Mouse (Mus musculus) CH12.LX (cell line): ENCODE data around the gene Sidt2. TPM values are rescaled to one million over a fixed set of nuclear protein-coding genes. Genes with fewer than 3 reads are reported as not detected.

ENCODE experiments used
- DNase-seq: peaks from one replicate; pipeline ENCODE4 v3.0.0-alpha.2; 2013; ENCODE audit errors: extremely low read depth
- H3K27ac ChIP-seq: 2 replicates; pipeline ENCODE4 v1.5.1; 2012; ENCODE audit warnings: low read depth, mild to moderate bottlenecking, control low read depth, moderate library complexity; ENCODE audit not compliant: insufficient read depth
- H3K27me3 ChIP-seq: replicated peaks from 2 replicates; pipeline ENCODE3; 2012; ENCODE audit warnings: inconsistent platforms
- H3K36me3 ChIP-seq, 2 experiments: replicated peaks in 1 of 2; 2 replicates each; pipeline versions ENCODE3 to v1.6.1; 2012; ENCODE audit warnings: inconsistent platforms in 1 of 2, low read length in 1 of 2, mild to moderate bottlenecking in 1 of 2, mixed read lengths in 1 of 2, moderate library complexity in 1 of 2; ENCODE audit not compliant: control insufficient read depth in 1 of 2, insufficient read depth in 1 of 2
- H3K4me1 ChIP-seq, 2 experiments: 2 replicates each; pipeline ENCODE4 v1.6.1; 2012; ENCODE audit warnings: inconsistent platforms in 1 of 2, moderate library complexity in 1 of 2; ENCODE audit not compliant: insufficient read depth in 2 of 2, control insufficient read depth in 1 of 2
- H3K4me2 ChIP-seq: 2 replicates; pipeline ENCODE4 v1.6.1; 2012; ENCODE audit warnings: low read depth, mild to moderate bottlenecking, control low read depth; ENCODE audit not compliant: poor library complexity, insufficient read depth, severe bottlenecking
- H3K4me3 ChIP-seq, 3 experiments: fragments of 150-350 bp in 1 of 3; sonication (generic) in 1 of 3; replicated peaks in 1 of 3; 2 replicates each; pipeline versions ENCODE3 to v1.5.1; 2011 to 2012; ENCODE audit warnings: low read depth in 2 of 3, low read length in 2 of 3, mild to moderate bottlenecking in 2 of 3, moderate library complexity in 2 of 3, control low read depth in 1 of 3, improper control_type of control experiment in 1 of 3, inconsistent platforms in 1 of 3, mixed read lengths in 1 of 3; ENCODE audit not compliant: poor library complexity in 1 of 3
- H3K79me2 ChIP-seq: replicated peaks from 2 replicates; pipeline ENCODE4 v1.6.1; 2012; ENCODE audit warnings: mild to moderate bottlenecking, moderate library complexity; ENCODE audit not compliant: control insufficient read depth, poor library complexity, insufficient read depth, severe bottlenecking; ENCODE audit errors: extremely low read depth
- H3K9ac ChIP-seq: 2 replicates; pipeline ENCODE4 v1.6.1; 2012; ENCODE audit warnings: low read depth, mild to moderate bottlenecking, control low read depth, moderate library complexity; ENCODE audit not compliant: insufficient read depth
- H3K9me3 ChIP-seq: replicated peaks from 2 replicates; pipeline ENCODE3; 2012; ENCODE audit warnings: low read length, inconsistent platforms, mixed read lengths
- BHLHE40 ChIP-seq: IDR thresholded peaks from 2 replicates; pipeline ENCODE4 v1.6.1; 2011; ENCODE audit warnings: mild to moderate bottlenecking, low read depth, low read length, improper control_type of control experiment
- CHD1 ChIP-seq: IDR thresholded peaks from 2 replicates; pipeline ENCODE4 v1.6.1; 2012; ENCODE audit warnings: low read depth, low read length, improper control_type of control experiment, inconsistent platforms
- CHD2 ChIP-seq: IDR thresholded peaks from 2 replicates; pipeline ENCODE4 v1.6.1; 2011; ENCODE audit warnings: low read length, improper control_type of control experiment
- CTCF ChIP-seq, 2 experiments: IDR thresholded peaks in 1 of 2; conservative IDR thresholded peaks in 1 of 2; 2 replicates each; pipeline ENCODE4 v1.5.1; 2011 to 2012; ENCODE audit warnings: low read depth in 2 of 2, low read length in 2 of 2, improper control_type of control experiment in 1 of 2, inconsistent platforms in 1 of 2, mild to moderate bottlenecking in 1 of 2, moderate library complexity in 1 of 2
- EP300 ChIP-seq: IDR thresholded peaks from 2 replicates; pipeline ENCODE4 v1.6.1; 2011; ENCODE audit warnings: low read length, improper control_type of control experiment
- HCFC1 ChIP-seq: IDR thresholded peaks from 2 replicates; pipeline ENCODE4 v1.6.1; 2012; ENCODE audit warnings: low read depth, mild to moderate bottlenecking, inconsistent platforms, low read length, improper control_type of control experiment
- JUN ChIP-seq: IDR thresholded peaks from 2 replicates; pipeline ENCODE4 v1.6.1; 2011; ENCODE audit warnings: low read depth, mild to moderate bottlenecking, low read length, improper control_type of control experiment, moderate library complexity; ENCODE audit not compliant: insufficient read depth
- KAT2A ChIP-seq: IDR thresholded peaks from 2 replicates; pipeline ENCODE4 v1.6.1; 2012; ENCODE audit warnings: low read length, improper control_type of control experiment, inconsistent platforms; ENCODE audit not compliant: insufficient replicate concordance
- MAFK ChIP-seq: IDR thresholded peaks from 2 replicates; pipeline ENCODE4 v1.6.1; 2011; ENCODE audit warnings: low read length, improper control_type of control experiment; ENCODE audit not compliant: insufficient replicate concordance
- MAX ChIP-seq: IDR thresholded peaks from 2 replicates; pipeline ENCODE4 v1.6.1; 2011; ENCODE audit warnings: low read length, improper control_type of control experiment
- MYC ChIP-seq: IDR thresholded peaks from 2 replicates; pipeline ENCODE4 v1.6.1; 2011; ENCODE audit warnings: low read depth, mild to moderate bottlenecking, improper control_type of control experiment, low read length
- NELFE ChIP-seq: IDR thresholded peaks from 2 replicates; pipeline ENCODE4 v1.6.1; 2011; ENCODE audit warnings: low read depth, low read length, improper control_type of control experiment
- PAX5 ChIP-seq: IDR thresholded peaks from 2 replicates; pipeline ENCODE4 v1.6.1; 2012; ENCODE audit warnings: low read length, inconsistent platforms, mixed read lengths
- POLR2AphosphoS2 ChIP-seq: IDR thresholded peaks from 2 replicates; pipeline ENCODE4 v1.6.1; 2011; ENCODE audit warnings: low read depth, low read length, improper control_type of control experiment
- RAD21 ChIP-seq: IDR thresholded peaks from 2 replicates; pipeline ENCODE4 v1.6.1; 2011; ENCODE audit warnings: low read depth, mild to moderate bottlenecking, low read length, improper control_type of control experiment, moderate library complexity
- SIN3A ChIP-seq: IDR thresholded peaks from 2 replicates; pipeline ENCODE4 v1.6.1; 2012; ENCODE audit warnings: low read length, improper control_type of control experiment, inconsistent platforms
- UBTF ChIP-seq: IDR thresholded peaks from 2 replicates; pipeline ENCODE4 v1.6.1; 2012; ENCODE audit warnings: low read depth, mild to moderate bottlenecking, inconsistent platforms, low read length, improper control_type of control experiment, moderate library complexity
- USF1 ChIP-seq: IDR thresholded peaks from 2 replicates; pipeline ENCODE4 v1.6.1; 2014; ENCODE audit warnings: low read depth, mild to moderate bottlenecking, inconsistent platforms, low read length, improper control_type of control experiment
- USF2 ChIP-seq: conservative IDR thresholded peaks from 2 replicates; pipeline ENCODE4 v1.6.1; 2011; ENCODE audit warnings: low read depth, low read length, improper control_type of control experiment
- ZC3H11A ChIP-seq: IDR thresholded peaks from 2 replicates; pipeline ENCODE4 v1.6.1; 2012; ENCODE audit warnings: low read depth, mild to moderate bottlenecking, inconsistent platforms, low read length, improper control_type of control experiment
- ZNF384 ChIP-seq: IDR thresholded peaks from 2 replicates; pipeline ENCODE4 v1.6.1; 2012; ENCODE audit warnings: low read depth, low read length, improper control_type of control experiment, inconsistent platforms
- dilution Hi-C: fragments of 300-500 bp; cut with MboI; formaldehyde crosslinking; loops from 2 replicates; pipeline ENCODE4 v1.14.3; 2020; ENCODE audit warnings: low sequenced_read_pairs; ENCODE audit not compliant: extremely low pct_unique_long_range_greater_than_20kb, extremely low pct_ligation_motif_present
- in situ Hi-C: fragments of 300-500 bp; cut with MboI; formaldehyde crosslinking; loops from 3 replicates; pipeline ENCODE4 v1.14.3; 2019; ENCODE audit warnings: low sequenced_read_pairs, low pct_ligation_motif_present, low pct_unique_long_range_greater_than_20kb, mixed read lengths
- polyA plus RNA-seq: library from polyadenylated mRNA; unstranded; fragments of >175 nt; gene quantifications from 2 replicates; pipeline ENCODE4 v1.2.1, GENCODE M21; 2012; ENCODE audit warnings: low read depth; ENCODE audit not compliant: insufficient read length
- total RNA-seq, 2 experiments: library from RNA; depleted of rRNA; stranded (reverse); fragments of 300-350 nt in 1 of 2; fragments of >200 nt in 1 of 2; gene quantifications; 2 replicates each; pipeline ENCODE4 v1.2.3; 2012 to 2014

Sidt2 gene
- total and polyA plus RNA-seq, 3 experiments, result 38.9 to 143 (median 47.8) TPM

DNA sequence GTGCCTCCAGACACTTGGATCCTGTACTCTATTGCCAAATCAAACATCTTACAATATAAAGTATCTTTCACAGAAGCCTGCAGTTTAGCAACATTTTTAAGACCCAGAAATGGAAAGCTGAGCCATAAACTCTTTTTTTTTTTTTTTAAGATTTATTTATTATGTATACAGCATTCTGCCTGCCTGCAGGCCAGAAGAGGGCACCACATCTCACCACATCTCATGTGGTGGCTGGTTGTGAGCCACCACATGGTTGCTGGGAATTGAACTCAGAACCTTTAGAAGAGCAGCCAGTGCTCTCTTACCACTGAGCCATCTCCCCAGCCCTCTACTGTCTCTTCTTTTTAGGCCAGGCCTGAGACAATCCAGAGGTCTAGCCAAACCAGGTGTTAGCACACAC is 26.3 kb upstream of the Sidt2 start:
- in situ Hi-C loops, result no loop called here
- no peaks in the 10 kb centered on the region for H3K9me3 ChIP-seq
- H3K4me2 ChIP-seq, result no peak overlapping the region
- no peak overlapping the region for H3K4me3 ChIP-seq
- peak; percentile 27 for DNase-seq
- H3K27ac ChIP-seq, result no peak overlapping the region
- H3K27me3 ChIP-seq, result no peaks in the 10 kb centered on the region
- TF ChIP-seq EP300 (no peak), ZNF384 (peak; percentile 75), USF2 (no peak), MAX (no peak), KAT2A (no peak), CTCF (conservative IDR thresholded peaks at IDR 0.05 in 1 of 2, IDR thresholded peaks at IDR 0.05 in 1 of 2; ENCODE audit: low read depth in 2 of 2, low read length in 2 of 2) (peak in 1 of 2 experiments; percentile 33; a peak in 2 of 4 replicates), SIN3A (no peak), UBTF (no peak), RAD21 (no peak; the same call in 1 of the 2 replicates), HCFC1 (no peak), MYC (peak; percentile 70; the same call in 1 of the 2 replicates)
- peaks cover 7 to 57% of the 10 kb centered on the region in 2 experiments for H3K4me1 ChIP-seq
- dilution Hi-C loops, result no loop called here
- H3K79me2 ChIP-seq, result peaks cover 77% of the 10 kb centered on the region
- H3K36me3 ChIP-seq, result peaks cover 6 to 58% of the 10 kb centered on the region in 2 experiments
- no peak overlapping the region for H3K9ac ChIP-seq

DNA sequence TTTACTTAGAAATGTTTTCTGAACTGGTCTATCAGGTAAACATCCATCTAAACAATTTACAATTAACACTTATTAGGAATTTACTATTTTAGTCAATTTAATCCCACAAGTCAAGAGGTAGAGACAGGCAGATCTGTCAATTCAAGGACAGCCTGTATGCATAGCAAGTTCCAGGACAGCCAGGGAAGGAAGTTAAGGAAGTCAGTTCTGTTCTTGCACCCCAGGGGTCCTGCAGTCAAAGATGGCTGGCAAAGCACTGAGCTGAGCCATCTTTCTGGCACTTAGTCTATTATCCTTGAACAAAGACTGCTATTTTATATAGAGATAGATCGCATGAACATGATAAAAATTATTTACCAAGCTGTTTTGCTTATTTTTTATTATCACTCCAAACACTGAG is 25.6 kb upstream of the Sidt2 start:
- H3K36me3 ChIP-seq, result peaks cover 9 to 65% of the 10 kb centered on the region in 2 experiments
- dilution Hi-C loops, result no loop called here
- peaks cover 5 to 50% of the 10 kb centered on the region in 2 experiments; a peak in 3 of 4 replicates for H3K4me1 ChIP-seq

DNA sequence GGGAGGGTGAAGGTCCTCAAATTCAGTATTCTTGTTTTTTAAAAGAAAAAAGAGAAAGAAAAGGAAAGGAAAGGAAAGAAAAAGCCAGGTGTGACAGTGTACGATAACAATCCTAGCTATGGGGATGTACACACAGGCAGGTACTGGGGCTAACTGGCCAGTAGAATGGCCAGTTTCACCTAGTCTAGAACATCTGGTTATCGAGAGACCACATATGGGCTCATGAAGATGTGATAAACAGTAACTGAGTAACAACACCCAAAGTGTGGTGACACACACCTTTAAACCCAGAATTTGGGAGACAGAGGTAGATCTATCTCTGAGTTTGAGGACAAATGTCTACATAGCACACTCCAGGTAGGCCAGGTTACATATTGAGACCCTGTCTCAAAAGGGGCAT is 24.7 kb upstream of the Sidt2 start:
- DNase-seq, result no peak
- no peak for TF ChIP-seq NELFE
- no peak for TF ChIP-seq CHD1
- TF ChIP-seq JUN, result no peak
- no peak for TF ChIP-seq KAT2A
- TF ChIP-seq, all 38 proteins: peak for 0
- no peak overlapping the region for H3K4me3 ChIP-seq
- no peaks in the 10 kb centered on the region for H3K9me3 ChIP-seq
- H3K79me2 ChIP-seq, result peaks cover 81% of the 10 kb centered on the region
- no peaks in the 10 kb centered on the region for H3K27me3 ChIP-seq
- no peak overlapping the region for H3K4me2 ChIP-seq
- dilution Hi-C loops (no loop called here), in situ Hi-C loops (no loop called here)
- H3K4me1 ChIP-seq, result peaks cover 5 to 48% of the 10 kb centered on the region in 2 experiments; a peak in 3 of 4 replicates
- H3K36me3 ChIP-seq, result peaks cover 13 to 72% of the 10 kb centered on the region in 2 experiments
- H3K9ac ChIP-seq, result no peak overlapping the region
- H3K27ac ChIP-seq, result no peak overlapping the region

More for the DNA sequence above, 25.6 kb upstream of the Sidt2 start:
- Histone ChIP-seq H3K9ac (no peak overlapping the region), H3K4me2 (0 out of 2 replicates have a peak overlapping the region, but pooled peaks have one; percentile 27), H3K27me3 (no peaks in the 10 kb centered on the region), H3K4me3 (no peak overlapping the region), H3K9me3 (no peaks in the 10 kb centered on the region), H3K79me2 (peaks cover 81% of the 10 kb centered on the region), H3K27ac (no peak overlapping the region)
- no peak for DNase-seq
- TF ChIP-seq PAX5 (no peak), JUN (no peak), ZC3H11A (no peak), BHLHE40 (no peak), CHD1 (no peak), USF1 (no peak), MAFK (no peak), CHD2 (no peak), POLR2AphosphoS2 (no peak), HCFC1 (no peak)
- in situ Hi-C loops, result no loop called here
